Mouse (Mus musculus): ENCODE results near the gene Fam189b. TPM values are rescaled to one million over a fixed set of nuclear protein-coding genes. Genes with fewer than 3 reads are reported as not detected.
"Not testable (repeated sequence)": the region's sequence is repeated elsewhere in the genome, so short reads cannot be mapped to it uniquely, and the experiment has no call there.

Gene Fam189b
- total RNA-seq, 2 experiments from 2014 or later = 27.2 to 34.1 TPM

GRCm38 (mm10) chr3:89202253-89203141 is 19.6 kb downstream of the Fam189b start, which contains the start of gene Gba:
Gene Gba (plus strand): TSS chr3:89202928.
- DNase-seq (ENCODE audit: low spot score in 2 of 2) = peak; percentile 52 to 64

DNA sequence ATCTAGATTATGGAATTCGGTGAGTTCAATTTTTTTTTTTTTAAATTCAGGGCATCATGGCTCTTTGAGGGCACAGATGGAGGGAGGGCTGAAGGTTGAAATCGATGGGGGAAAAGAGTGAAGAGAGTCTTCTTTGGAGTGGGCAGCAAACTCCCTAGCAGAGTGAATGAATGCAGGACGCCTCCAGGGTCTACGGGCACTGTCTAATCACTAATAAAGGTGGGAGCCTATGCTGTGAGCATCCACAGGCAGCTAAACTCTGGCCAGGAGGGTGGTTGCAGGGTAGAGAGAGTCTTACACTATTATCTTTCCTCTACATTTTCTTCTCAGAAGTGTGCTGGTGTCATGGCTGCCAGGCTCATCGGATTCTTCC is 20.2 kb downstream of the Fam189b start:
- DNase-seq (ENCODE audit: low spot score in 2 of 2) = no peak

- DNase-seq (ENCODE audit: low spot score in 2 of 2) = no peak
Observed at GRCm38 (mm10) chr3:89206079-89206478, 23.1 kb downstream of the Fam189b start.

DNA sequence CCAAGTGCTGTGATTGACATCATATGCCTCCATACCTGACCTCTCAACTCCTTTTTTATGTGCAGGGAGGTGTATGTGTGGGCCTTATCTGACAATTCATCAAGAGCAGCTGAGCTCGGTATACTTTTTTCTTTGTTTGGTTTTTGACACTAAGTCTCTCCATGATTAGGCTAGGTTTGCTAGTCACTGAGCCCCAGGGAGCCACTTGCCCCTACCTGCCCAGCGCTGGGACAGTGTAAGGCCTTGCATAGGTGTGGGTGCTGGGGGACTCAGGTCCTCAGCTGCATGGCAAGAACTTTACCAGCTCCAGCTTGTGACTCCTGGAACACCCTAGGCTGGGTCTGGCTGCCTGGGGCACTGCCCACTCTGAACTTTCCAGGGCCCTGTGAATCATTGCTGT is 23.8 kb downstream of the Fam189b start:
- no peak for DNase-seq (ENCODE audit: low spot score in 2 of 2)

GRCm38 (mm10) chr3:89208075-89208657 is 25.2 kb downstream of the Fam189b start:
- no peak for DNase-seq (ENCODE audit: low spot score in 2 of 2)

- no peak for DNase-seq (ENCODE audit: low spot score in 2 of 2)
Observed at GRCm38 (mm10) chr3:89208736-89209135, 25.8 kb downstream of the Fam189b start.

DNA sequence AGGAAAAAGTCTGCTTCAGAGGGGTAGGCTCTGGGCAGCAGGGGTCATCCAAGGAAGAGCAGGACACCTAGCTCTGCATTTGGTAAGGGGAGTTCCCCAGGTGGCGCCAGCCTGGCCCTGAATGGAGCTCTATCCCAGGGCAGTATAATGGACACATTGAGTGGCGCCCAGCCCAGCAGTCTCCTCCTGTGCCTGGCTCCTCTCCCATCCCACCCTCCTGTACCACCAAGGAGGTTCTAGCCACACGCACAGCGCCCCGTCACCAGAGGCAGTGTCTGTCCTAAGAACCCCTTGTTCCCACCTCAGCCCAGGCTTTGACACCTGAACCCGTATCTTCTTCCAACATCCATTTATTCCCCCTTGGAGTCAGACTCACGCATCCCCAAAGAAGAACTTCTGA is 26.8 kb downstream of the Fam189b start:
- no peak for DNase-seq (ENCODE audit: low spot score in 2 of 2)

DNA sequence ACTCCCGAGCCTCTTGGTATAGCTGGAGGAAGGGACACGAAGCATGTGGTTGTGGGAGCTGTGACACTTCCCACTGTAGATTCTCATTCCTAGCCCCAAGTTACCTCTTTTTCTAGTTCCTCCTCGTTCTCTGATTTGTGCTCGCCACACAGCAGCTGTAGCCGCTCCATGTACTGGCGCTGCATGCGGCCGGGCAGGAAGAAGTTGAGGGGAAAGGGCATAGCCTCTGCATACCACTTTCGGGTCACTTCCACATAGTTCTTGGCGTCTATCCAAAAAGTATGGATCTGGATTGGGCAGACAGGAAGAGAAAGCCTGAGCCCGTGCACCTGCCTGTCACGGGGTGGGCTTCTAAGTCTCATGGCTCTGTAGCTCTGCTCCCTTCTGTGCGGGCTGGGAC is 27.2 kb downstream of the Fam189b start:
- DNase-seq (ENCODE audit: low spot score in 2 of 2) = no peak

GRCm38 (mm10) chr3:89210731-89211130 is 27.8 kb downstream of the Fam189b start:
- DNase-seq (ENCODE audit: low spot score in 2 of 2) = no peak

- DNase-seq (ENCODE audit: low spot score in 2 of 2) = peak; percentile 79 to 90
Observed at GRCm38 (mm10) chr3:89213803-89214530, 31.0 kb downstream of the Fam189b start.

- no peak for DNase-seq (ENCODE audit: low spot score in 2 of 2)
Observed at GRCm38 (mm10) chr3:89214681-89215411, 31.9 kb downstream of the Fam189b start, which contains the start of gene Thbs3. Gene Thbs3 (plus strand): TSS chr3:89215180.

DNA sequence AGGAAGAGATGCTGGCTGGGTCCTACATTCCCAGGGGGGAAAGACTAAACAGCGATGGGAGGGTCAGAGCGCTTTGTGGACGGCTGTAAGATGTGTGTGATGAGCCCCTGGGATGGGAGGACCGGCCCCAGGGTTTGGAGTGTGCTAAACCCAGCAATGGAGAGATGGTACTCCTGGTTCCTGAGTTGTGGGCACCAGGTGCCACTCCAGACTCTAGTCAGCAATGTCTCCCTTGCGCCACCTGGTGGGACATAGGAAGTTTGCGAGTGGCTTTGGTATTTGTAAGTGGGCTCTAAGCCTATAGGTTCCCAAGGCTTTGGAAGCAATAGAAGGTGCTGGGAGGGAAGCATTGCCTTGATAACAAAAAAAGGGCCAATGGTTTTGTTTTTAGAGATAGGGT is 32.9 kb downstream of the Fam189b start:
- peak; percentile 50 to 62 for DNase-seq (ENCODE audit: low spot score in 2 of 2)

- not testable (repeated sequence) for DNase-seq (ENCODE audit: low spot score in 2 of 2)
Observed at GRCm38 (mm10) chr3:89216407-89216806, 33.5 kb downstream of the Fam189b start.

GRCm38 (mm10) chr3:89218271-89218670 is 35.3 kb downstream of the Fam189b start:
- no peak for DNase-seq (ENCODE audit: low spot score in 2 of 2)

GRCm38 (mm10) chr3:89219546-89219945 is 36.6 kb downstream of the Fam189b start:
- DNase-seq (ENCODE audit: low spot score in 2 of 2) = no peak

GRCm38 (mm10) chr3:89221167-89221566 is 38.2 kb downstream of the Fam189b start:
- no peak for DNase-seq (ENCODE audit: low spot score in 2 of 2)

DNA sequence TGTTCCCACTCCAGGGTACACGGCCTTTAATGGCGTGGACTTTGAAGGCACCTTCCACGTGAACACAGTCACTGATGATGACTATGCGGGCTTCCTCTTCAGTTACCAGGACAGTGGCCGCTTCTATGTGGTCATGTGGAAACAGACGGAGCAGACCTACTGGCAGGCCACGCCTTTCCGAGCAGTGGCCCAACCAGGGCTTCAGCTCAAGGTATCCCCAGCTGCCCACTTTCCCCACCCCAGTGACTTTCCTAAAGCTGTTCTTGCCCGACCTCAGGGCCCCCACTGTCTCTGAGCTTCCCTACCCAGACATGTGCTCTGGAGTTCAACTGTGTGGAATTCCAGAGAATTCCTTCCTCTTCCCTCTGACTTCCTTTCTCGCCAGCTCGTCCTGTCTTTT is 41.9 kb downstream of the Fam189b start:
- no peak for DNase-seq (ENCODE audit: low spot score in 2 of 2)

GRCm38 (mm10) chr3:89225321-89225815 is 42.4 kb downstream of the Fam189b start:
- no peak for DNase-seq (ENCODE audit: low spot score in 2 of 2)

DNA sequence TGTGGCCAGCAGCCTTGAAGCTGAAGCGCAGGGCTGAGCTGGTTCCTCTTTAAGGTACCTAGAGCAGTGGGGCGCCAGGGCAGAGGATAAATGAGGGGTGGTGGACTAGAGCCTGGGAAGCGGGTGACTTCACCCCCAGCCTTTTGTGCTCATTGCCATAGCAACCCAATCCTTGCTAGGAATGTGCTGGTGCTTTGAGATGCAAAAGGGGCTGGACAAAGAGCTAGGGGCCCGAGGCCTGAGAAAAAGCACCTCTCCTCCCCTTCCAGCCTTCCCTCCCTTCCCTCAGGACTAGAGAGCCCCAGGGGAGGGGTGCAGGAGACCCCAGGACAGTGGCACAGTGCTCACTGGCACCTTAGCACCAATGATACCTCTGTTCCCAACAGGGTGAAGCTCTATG is 43.0 kb downstream of the Fam189b start:
- DNase-seq (ENCODE audit: low spot score in 2 of 2) = no peak

- no peak for DNase-seq (ENCODE audit: low spot score in 2 of 2)
Observed at GRCm38 (mm10) chr3:89226361-89226760, 43.4 kb downstream of the Fam189b start.

GRCm38 (mm10) chr3:89226900-89227299 is 44.0 kb downstream of the Fam189b start, which contains the start of gene Mtx1:
Gene Mtx1 (minus strand): TSS chr3:89227088.
- no peak for DNase-seq (ENCODE audit: low spot score in 2 of 2)
